Mouse (Mus musculus) hindbrain, embryonic 10.5 days (tissue): ENCODE measurements around the gene Fau. TPM values are rescaled to one million over a fixed set of nuclear protein-coding genes. Genes with fewer than 3 reads are reported as not detected.
"Not testable (repeated sequence)": the region's sequence is repeated elsewhere in the genome, so short reads cannot be mapped to it uniquely, and the experiment has no call there.

Source experiments
- DNase-seq: peaks from one replicate; pipeline ENCODE4 v3.0.0-alpha.2; 2017; ENCODE audit warnings: low spot score
- H3K27ac ChIP-seq: fragments of 300-500 bp; sonication (generic); 2 replicates; pipeline ENCODE4 v1.5.1; 2016; ENCODE audit warnings: mild to moderate bottlenecking, moderate library complexity
- H3K27me3 ChIP-seq: fragments of 300-500 bp; sonication (generic); 2 replicates; pipeline ENCODE4 v1.6.1; 2016; ENCODE audit warnings: mild to moderate bottlenecking; ENCODE audit not compliant: poor library complexity, insufficient read depth, severe bottlenecking
- H3K36me3 ChIP-seq: fragments of 300-500 bp; sonication (generic); 2 replicates; pipeline ENCODE4 v1.6.1; 2016; ENCODE audit warnings: mild to moderate bottlenecking, moderate library complexity
- H3K4me1 ChIP-seq: fragments of 300-500 bp; sonication (generic); replicated peaks from 2 replicates; pipeline ENCODE4 v1.6.1; 2016; ENCODE audit warnings: mild to moderate bottlenecking
- H3K4me3 ChIP-seq: fragments of 300-500 bp; sonication (generic); 2 replicates; pipeline ENCODE4 v1.5.1; 2016; ENCODE audit warnings: mild to moderate bottlenecking, moderate library complexity
- H3K9me3 ChIP-seq: fragments of 300-500 bp; sonication (generic); 2 replicates; pipeline ENCODE4 v1.6.1; 2016; ENCODE audit warnings: mild to moderate bottlenecking, moderate library complexity
- WGBS: fragments of 180-500 bp; shearing (Covaris S2); methylation state at CpG from one replicate; pipeline ENCODE4 v1.1.7; 2016; 5-methylcytosine and 5-hydroxymethylcytosine counted together
- polyA plus RNA-seq: library from polyadenylated mRNA; unstranded; fragments of >200 nt; fragmentation: Nextera tagmentation; extraction: Ambion mirVana; gene quantifications from 2 replicates; pipeline ENCODE4 v1.2.1, GENCODE M21; 2016

Gene Fau
- polyA plus RNA-seq, 1 experiment from 2014 or later: 764 TPM

DNA sequence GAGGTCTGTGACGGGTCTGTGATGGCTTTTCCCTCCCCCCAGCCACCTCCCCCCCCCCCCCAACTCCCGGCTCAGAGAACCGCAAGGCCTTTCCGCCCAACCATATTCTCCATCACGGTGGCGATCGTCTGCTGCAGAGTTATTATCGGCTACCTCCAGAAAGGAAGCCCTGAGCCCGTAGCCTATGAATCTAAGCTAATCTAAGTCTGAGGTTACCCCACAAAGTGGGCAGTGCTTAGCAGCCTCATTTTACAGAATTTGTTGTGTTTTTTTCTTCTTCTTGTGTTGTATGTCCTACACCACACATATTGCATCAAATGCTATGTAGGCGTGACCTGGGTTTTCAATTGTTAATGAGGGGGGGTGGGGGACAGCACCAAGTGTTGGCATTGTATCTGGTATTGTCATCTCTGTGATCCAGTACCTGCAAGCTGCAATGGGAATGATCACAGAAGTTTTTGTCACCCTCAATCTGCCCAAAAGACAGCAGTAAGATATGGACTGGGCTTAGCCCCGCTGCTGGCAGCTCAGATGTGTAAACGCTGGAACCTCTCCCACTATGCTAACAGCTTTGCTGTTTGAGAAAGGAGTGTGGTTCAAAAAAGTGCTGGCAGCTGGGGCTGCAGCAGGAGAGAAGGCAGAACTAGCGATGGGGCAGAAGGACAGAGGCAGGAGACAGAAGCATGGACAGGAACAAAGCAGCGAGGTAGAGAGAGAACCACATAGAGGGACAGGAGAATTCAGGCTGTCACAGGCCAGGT lies 26.9 kb upstream of the Fau start:
- no peak overlapping the region for H3K4me3 ChIP-seq
- H3K4me1 ChIP-seq: no peaks in the 10 kb centered on the region
- no peaks in the 10 kb centered on the region for H3K9me3 ChIP-seq
- H3K27me3 ChIP-seq: no peaks in the 10 kb centered on the region
- no peak overlapping the region for H3K27ac ChIP-seq
- H3K36me3 ChIP-seq: no peaks in the 10 kb centered on the region
- DNase-seq: no peak
- 74% methylated on average over 14 of the region's 14 CpGs for WGBS

DNA sequence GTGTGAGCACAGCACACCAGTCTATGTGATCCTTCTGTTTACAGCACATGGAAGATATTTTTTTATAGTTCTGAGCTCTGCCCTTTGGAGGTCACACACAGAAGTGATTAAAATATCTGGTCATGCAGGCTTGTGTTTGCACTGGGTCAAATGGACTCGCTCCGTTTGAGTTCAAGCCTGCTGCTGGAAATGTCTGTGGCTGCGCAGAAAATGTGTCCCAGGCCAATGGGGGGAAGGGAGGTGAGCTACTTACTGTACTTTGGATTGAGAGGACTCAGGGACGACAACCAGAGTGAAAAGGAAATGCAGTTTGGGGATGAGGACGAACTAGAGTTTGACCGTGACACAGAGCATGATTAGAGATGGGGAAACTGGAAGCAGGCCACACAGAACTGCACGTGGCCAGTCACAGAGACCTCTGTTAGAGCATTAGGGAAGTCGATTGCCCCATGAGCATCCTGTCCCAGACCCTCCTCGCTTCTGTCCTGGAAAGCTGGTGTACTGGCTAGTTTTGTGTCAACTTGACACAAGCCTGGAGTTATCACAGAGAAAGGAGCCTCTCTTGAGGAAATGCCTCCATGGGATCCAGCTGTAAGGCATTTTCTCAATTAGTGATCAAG lies 21.6 kb upstream of the Fau start:
- Histone ChIP-seq H3K9me3 (no peaks in the 10 kb centered on the region), H3K27me3 (no peaks in the 10 kb centered on the region), H3K36me3 (no peaks in the 10 kb centered on the region), H3K4me1 (no peaks in the 10 kb centered on the region), H3K4me3 (no peak overlapping the region), H3K27ac (no peak overlapping the region)
- DNase-seq: no peak
- 78% methylated on average over 9 of the region's 9 CpGs for WGBS

DNA sequence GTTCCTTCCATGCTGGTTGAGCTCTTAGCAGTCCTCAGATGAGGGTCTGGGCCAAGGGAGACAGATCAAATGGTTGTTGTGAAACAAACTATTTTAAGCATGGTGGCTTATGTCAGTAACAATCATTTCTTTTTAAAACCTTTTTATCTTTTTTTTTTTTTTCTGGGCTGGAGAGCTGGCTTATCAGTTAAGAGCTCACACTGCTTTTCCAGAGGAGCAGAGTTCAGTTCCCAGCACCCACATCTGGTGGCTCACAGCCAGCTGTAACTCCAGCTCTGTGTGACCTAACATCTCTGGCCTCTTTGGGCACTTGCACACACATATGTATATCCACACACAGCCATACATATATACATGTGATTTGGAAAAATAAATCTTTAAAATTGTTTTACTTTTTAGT lies 19.9 kb upstream of the Fau start:
- no peaks in the 10 kb centered on the region for H3K9me3 ChIP-seq
- no peaks in the 10 kb centered on the region for H3K27me3 ChIP-seq
- no peaks in the 10 kb centered on the region for H3K36me3 ChIP-seq
- no peak overlapping the region for H3K4me3 ChIP-seq
- DNase-seq: no peak
- no peak overlapping the region for H3K27ac ChIP-seq
- H3K4me1 ChIP-seq: peaks cover 11% of the 10 kb centered on the region; the same call in 1 of the 2 replicates

DNA sequence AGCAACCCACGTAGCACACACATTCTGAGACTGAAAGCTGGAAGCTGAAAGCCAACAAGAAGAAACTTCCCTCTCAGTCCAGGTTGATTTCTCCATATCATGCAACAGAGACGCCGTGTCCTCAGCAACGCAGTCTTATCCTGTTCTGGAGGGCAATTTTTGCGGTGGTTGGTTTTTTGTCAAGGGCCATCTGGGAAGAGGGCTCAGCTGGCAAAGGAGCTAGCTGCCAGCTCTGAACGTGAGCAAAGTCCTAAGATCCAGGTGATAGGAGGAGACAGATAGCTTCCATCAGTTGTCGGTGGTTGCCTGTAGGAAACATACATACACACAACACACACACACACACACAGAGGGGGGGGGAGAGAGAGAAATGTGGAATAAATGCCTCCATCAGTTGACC lies 19.3 kb upstream of the Fau start:
- no peaks in the 10 kb centered on the region for H3K27me3 ChIP-seq
- H3K27ac ChIP-seq: no peak overlapping the region
- no peaks in the 10 kb centered on the region for H3K9me3 ChIP-seq
- WGBS: 82% methylated on average over 7 of the region's 7 CpGs
- H3K4me3 ChIP-seq: no peak overlapping the region
- H3K36me3 ChIP-seq: no peaks in the 10 kb centered on the region
- no peak for DNase-seq
- H3K4me1 ChIP-seq: peaks cover 11% of the 10 kb centered on the region; the same call in 1 of the 2 replicates

DNA sequence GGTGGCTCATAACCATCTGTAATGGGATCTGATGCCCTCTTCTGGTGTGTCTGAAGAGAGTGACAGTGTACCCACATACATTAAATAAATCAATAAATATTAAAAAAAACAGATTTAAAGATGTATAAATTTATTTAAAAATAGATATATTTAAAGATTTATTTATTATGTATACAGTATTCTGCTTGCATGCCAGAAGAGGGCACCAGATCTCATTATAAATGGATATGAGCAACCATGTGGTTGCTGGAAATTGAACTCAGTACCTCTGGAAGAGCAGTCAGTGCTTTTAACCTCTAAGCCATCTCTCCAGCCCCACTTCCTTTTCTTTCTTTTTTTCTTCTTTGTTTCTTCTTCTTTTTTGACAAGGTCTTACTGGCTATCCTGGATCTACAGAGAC lies 17.6 kb upstream of the Fau start:
- H3K4me1 ChIP-seq: peaks cover 12% of the 10 kb centered on the region; the same call in 1 of the 2 replicates
- H3K4me3 ChIP-seq: no peak overlapping the region
- H3K27ac ChIP-seq: no peak overlapping the region
- H3K9me3 ChIP-seq: no peaks in the 10 kb centered on the region
- no peaks in the 10 kb centered on the region for H3K27me3 ChIP-seq
- no peak for DNase-seq
- peaks cover 4% of the 10 kb centered on the region; the same call in 1 of the 2 replicates for H3K36me3 ChIP-seq

DNA sequence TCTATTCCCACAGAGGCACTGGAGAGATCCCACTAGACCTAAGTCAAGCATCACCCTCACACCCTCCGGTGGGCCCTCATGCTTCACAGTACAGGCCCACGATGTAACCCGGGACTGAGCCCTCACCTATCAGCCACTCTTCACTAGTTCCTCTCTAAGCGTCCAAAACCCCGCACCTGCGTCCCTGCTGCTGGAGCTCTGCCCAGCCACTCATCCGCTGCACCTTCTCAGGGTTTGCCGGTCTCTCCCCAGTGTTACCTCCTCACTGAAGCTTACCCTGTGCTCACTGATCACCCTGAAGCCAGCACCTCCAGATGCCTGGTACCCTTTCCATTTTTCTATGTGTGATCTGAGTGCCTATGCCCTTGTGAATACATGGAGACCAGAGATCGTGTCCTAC lies 15.4 kb upstream of the Fau start:
- Histone ChIP-seq H3K4me1 (peaks cover 24% of the 10 kb centered on the region), H3K36me3 (peaks cover 4% of the 10 kb centered on the region; the same call in 1 of the 2 replicates), H3K27ac (peak overlapping the region; percentile 56; the same call in 1 of the 2 replicates), H3K4me3 (no peak overlapping the region), H3K9me3 (no peaks in the 10 kb centered on the region), H3K27me3 (no peaks in the 10 kb centered on the region)
- no peak for DNase-seq
- WGBS: 81% methylated on average over 9 of the region's 9 CpGs

DNA sequence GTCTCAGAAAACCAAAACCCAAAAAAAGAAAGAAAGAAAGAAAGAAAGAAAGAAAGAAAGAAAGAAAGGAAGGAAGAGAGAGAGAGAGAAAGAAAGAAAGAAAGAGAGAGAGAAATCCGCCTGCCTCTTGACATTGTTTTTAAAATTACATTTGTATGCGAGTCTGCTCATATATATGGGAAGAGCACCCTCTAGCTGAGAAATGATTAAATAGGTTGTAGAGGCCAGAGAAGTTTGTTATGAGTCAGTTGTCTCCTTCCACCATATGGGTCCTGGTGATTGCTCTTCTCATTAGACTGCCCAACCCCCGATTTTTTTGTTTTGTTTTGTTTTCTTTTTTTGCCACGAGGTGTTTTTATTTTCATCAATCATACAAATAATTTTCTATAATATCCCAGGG lies 13.5 kb upstream of the Fau start:
- not testable (repeated sequence) for H3K27ac ChIP-seq, H3K27me3 ChIP-seq, DNase-seq, H3K9me3 ChIP-seq, H3K4me3 ChIP-seq
- 75% methylated on average over 4 of the region's 4 CpGs for WGBS
- H3K36me3 ChIP-seq: peaks cover 18% of the 10 kb centered on the region
- H3K4me1 ChIP-seq: peaks cover 41% of the 10 kb centered on the region

DNA sequence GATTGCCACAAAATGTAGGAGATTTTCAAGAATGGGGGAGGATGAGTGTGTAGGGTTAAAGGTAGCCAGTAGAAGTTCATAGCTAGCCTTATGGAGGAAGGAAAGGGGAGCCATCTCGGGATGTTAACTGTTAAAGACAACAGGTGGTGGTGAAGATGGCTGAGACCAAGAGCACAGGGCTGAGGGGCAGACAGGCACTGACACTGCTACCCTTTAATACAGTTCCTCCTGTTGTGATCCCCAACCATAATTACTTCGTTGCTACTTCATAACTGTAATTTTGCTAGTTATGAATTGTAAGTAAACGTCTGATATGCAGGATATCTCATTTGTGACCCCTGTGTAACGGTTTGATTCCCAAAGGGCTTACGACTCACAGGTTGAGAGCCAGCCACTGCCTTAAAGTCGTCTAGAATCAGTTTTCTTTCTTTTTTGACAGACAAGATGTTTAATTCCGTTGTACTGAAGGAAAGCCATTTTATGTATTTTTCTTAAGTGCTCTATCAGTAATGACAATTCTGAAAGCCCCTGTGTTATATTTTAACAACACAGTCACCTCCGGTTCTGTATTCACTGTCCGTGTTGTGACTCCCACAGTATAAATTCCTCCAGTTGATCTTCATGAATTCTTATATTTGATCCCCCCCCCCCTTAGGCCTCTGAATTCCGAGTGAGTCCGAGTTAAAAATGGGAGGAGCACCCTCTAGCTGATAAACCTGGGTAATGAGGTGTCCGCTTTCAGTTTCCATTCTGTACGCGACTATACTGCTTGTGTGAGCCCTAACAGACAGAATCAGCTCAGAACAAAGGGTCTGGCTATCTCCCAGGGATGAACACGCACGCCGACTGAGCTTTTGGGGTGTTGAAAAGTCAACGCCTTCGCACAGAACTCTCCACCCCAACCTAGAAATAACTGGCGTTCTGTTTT lies 12.0 kb upstream of the Fau start:
- no peaks in the 10 kb centered on the region for H3K27me3 ChIP-seq
- no peak for DNase-seq
- peaks cover 33% of the 10 kb centered on the region for H3K36me3 ChIP-seq
- peaks cover 41% of the 10 kb centered on the region for H3K4me1 ChIP-seq
- no peaks in the 10 kb centered on the region for H3K9me3 ChIP-seq
- peak overlapping the region; percentile 92 for H3K4me3 ChIP-seq
- peak overlapping the region; percentile 99 for H3K27ac ChIP-seq
- 24% methylated on average over 20 of the region's 20 CpGs for WGBS

DNA sequence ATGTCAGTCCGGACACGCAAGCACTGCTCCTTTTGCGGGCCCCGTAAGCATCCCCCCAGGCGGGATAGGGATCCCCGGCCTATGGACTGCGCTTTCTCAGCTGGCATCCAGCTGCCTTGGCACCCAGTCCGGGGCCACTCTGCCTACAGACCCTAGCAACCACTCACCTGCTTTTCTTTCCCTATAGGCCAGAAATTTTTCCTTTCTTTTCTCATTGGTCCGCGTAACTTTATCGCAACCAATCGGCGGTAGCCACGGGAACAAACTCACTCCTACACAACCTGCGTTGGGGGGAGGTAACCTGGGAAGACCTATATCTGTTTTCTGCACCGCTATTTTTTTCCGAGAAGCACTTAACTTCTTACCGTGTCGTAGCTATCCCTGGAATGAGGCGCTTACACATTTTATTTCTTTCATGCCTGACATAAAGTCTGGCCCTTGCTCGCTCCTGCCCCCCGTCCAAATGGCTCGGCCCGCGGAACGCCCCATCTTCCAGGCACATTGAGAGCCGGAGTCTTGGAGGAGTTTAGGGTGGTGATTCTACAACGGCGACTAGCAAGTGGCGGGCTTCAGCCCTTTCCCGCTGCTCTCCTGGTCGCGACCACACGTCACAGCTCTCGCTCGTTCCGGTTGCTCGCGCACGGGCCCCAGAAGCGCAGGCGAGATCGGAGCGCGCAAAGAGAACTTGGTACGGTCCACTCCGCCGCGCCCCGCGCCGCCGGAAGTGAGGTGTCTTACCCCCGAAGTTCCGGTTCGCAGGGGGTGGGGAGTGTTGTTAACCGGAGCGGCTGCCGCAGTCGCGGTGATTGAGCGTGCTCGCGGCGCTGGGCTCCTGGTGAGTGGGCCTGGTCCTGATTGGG lies 11.1 kb upstream of the Fau start, which contains the start of gene Syvn1:
Gene Syvn1 (plus strand): TSS at position 283 of the 860 bp plus-strand sequence.
- Histone ChIP-seq H3K36me3 (peaks cover 42% of the 10 kb centered on the region), H3K27me3 (no peaks in the 10 kb centered on the region), H3K4me1 (peaks cover 38% of the 10 kb centered on the region), H3K9me3 (no peaks in the 10 kb centered on the region), H3K4me3 (peak within 1 kb of the TSS; percentile 92), H3K27ac (peak within 1 kb of the TSS; percentile 99)
- peak; percentile 92 for DNase-seq
- under 1% methylated on average over 65 of the region's 65 CpGs for WGBS

DNA sequence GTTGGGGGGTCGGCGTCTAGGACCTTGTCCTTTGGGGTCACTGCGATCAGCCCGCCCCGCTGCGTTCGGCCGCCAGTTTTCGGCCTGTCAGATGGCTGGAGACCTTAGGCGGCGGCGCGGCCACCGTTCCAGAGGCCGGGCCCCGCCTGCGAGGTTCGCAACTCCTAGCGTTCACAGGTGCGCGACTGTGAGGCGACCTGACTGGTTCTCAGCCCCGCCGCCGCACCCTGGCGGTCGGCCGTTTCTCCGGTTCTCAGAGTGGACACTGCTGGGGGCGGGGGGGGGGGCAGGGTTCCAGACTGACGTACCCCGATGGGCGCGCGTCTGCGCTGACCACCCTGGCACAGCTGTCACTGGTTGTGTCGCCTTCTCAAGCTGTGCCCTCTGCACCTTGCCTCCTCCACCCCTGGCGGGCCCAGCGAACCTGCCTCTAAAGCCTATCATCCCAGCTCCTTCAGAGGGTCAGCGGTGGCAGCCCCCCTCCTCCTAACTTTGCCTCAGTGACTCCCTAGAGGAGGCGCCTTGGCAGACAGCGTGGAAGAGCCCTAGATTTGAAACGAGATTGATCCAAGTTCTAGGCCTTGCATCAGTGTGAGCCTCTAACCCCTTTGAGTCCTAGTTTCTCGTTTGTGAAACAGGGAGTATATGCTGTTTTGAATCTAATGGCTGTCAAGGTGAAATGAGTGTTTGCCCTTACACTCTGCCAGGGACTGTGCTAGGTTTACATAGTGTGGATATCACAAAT lies 10.3 kb upstream of the Fau start:
- no peaks in the 10 kb centered on the region for H3K27me3 ChIP-seq
- WGBS: 2% methylated on average over 44 of the region's 44 CpGs
- peak overlapping the region; percentile 99 for H3K27ac ChIP-seq
- DNase-seq: peak; percentile 34
- peak overlapping the region; percentile 92 for H3K4me3 ChIP-seq
- H3K4me1 ChIP-seq: peaks cover 30% of the 10 kb centered on the region
- peaks cover 50% of the 10 kb centered on the region for H3K36me3 ChIP-seq
- H3K9me3 ChIP-seq: no peaks in the 10 kb centered on the region

DNA sequence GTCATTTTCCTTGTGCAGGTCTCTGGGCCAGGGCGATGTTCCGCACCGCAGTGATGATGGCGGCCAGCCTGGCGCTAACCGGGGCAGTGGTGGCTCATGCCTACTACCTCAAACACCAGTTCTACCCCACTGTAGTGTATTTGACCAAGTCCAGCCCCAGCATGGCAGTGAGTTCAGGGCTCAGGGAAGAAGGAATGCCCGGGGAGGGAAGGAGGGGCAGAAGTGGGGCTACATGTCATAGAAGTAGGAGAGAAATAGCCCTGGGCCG lies 9.8 kb upstream of the Fau start:
- no peaks in the 10 kb centered on the region for H3K27me3 ChIP-seq
- H3K27ac ChIP-seq: 0 out of 2 replicates have a peak overlapping the region, but pooled peaks have one; percentile 99
- peaks cover 29% of the 10 kb centered on the region for H3K4me1 ChIP-seq
- H3K36me3 ChIP-seq: peaks cover 55% of the 10 kb centered on the region
- WGBS: 91% methylated on average over 8 of the region's 8 CpGs
- DNase-seq: no peak
- no peaks in the 10 kb centered on the region for H3K9me3 ChIP-seq
- peak overlapping the region; percentile 92 for H3K4me3 ChIP-seq
